Mouse (Mus musculus) ovary, postnatal 10 days (tissue): ENCODE results near the gene Parp4.

ENCODE experiments used
- DNase-seq: peaks from one replicate; pipeline ENCODE4 v3.0.0; 2022; ENCODE audit warnings: low spot score

Gene Parp4

GRCm38 (mm10) chr14:56575416-56575815, at the start of gene Parp4, which contains the start of gene Cenpj:
Gene Parp4 (plus strand): TSS chr14:56575619.
Gene Cenpj (minus strand): TSS chr14:56575425.
- peak; percentile 56 for DNase-seq

- DNase-seq = no peak
Measured at GRCm38 (mm10) chr14:56530788-56531187, 44.6 kb upstream of the Parp4 start.

GRCm38 (mm10) chr14:56544946-56545345, 30.5 kb upstream of the Parp4 start:
- DNase-seq = no peak

GRCm38 (mm10) chr14:56545491-56545890, 29.9 kb upstream of the Parp4 start:
- no peak for DNase-seq

- no peak for DNase-seq
Measured at GRCm38 (mm10) chr14:56550960-56551359, 24.5 kb upstream of the Parp4 start.

GRCm38 (mm10) chr14:56552924-56553323, 22.5 kb upstream of the Parp4 start:
- no peak for DNase-seq

GRCm38 (mm10) chr14:56553331-56553730, 22.1 kb upstream of the Parp4 start:
- no peak for DNase-seq

GRCm38 (mm10) chr14:56554716-56555115, 20.7 kb upstream of the Parp4 start:
- no peak for DNase-seq

GRCm38 (mm10) chr14:56559134-56559533, 16.3 kb upstream of the Parp4 start:
- DNase-seq = no peak

- DNase-seq = no peak
Measured at GRCm38 (mm10) chr14:56567476-56567875, 7.9 kb upstream of the Parp4 start.

- DNase-seq = no peak
Measured at GRCm38 (mm10) chr14:56569041-56569440, 6.4 kb upstream of the Parp4 start.

GRCm38 (mm10) chr14:56571310-56572093, 3.9 kb upstream of the Parp4 start:
- peak; percentile 63 for DNase-seq

- no peak for DNase-seq
Measured at GRCm38 (mm10) chr14:56572546-56572945, 2.9 kb upstream of the Parp4 start.

- no peak for DNase-seq
Measured at GRCm38 (mm10) chr14:56575969-56576901, 816 bp downstream of the Parp4 start.

GRCm38 (mm10) chr14:56579011-56579410, 3.6 kb downstream of the Parp4 start:
- DNase-seq = no peak

GRCm38 (mm10) chr14:56581117-56581516, 5.7 kb downstream of the Parp4 start:
- DNase-seq = no peak

GRCm38 (mm10) chr14:56582294-56582693, 6.9 kb downstream of the Parp4 start:
- no peak for DNase-seq

- DNase-seq = no peak
Measured at GRCm38 (mm10) chr14:56592191-56592590, 16.8 kb downstream of the Parp4 start.

GRCm38 (mm10) chr14:56594811-56595210, 19.4 kb downstream of the Parp4 start:
- DNase-seq = no peak

GRCm38 (mm10) chr14:56598759-56599158, 23.3 kb downstream of the Parp4 start:
- no peak for DNase-seq

- no peak for DNase-seq
Measured at GRCm38 (mm10) chr14:56602069-56602468, 26.6 kb downstream of the Parp4 start.

GRCm38 (mm10) chr14:56604438-56604837, 29.0 kb downstream of the Parp4 start:
- DNase-seq = no peak

GRCm38 (mm10) chr14:56605136-56605535, 29.7 kb downstream of the Parp4 start:
- DNase-seq = no peak
